Mouse (Mus musculus): ENCODE measurements around the gene Mgat4e.
"Not testable (repeated sequence)": the region's sequence is repeated elsewhere in the genome, so short reads cannot be mapped to it uniquely, and the experiment has no call there.

Gene Mgat4e

DNA sequence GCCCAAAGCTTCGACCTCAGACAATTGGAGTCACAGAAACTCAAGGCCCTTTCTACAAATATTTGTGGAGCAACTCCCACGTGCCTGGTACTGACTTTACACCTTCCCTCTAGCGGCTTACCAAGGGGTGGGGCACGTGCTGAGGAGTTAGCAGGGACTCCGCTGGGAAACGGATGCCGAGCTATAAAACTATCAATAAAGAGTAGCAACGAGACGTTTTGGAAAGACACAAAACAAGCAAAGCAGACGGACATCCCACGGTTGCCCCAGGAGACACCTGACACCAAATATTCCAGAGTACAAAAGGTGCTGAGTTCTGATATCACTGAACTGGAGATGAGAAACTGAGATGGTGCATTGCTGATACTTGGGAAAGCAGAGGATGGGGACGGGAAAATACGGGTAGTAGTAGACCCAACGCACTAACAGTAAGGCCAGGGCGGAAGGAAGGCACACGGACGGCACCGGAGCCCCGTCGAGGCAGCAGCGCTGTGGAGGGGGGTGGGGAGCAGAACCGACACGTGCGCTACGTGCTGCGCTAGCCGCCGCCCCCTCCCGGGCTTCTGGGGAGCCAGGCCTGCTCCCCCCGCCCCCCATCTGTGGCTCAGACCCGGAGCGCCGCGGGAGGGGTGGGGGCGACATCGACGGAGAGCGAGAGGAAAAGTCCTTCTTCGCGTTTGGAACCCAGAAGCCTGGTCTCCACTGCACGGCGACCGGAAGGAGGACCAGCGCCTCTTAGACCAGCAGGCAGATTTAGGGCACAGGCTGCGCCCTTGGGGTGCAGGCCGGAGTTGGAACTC is 6.6 kb upstream of the Mgat4e start:
- no peak for DNase-seq (ENCODE audit: low read depth)

DNA sequence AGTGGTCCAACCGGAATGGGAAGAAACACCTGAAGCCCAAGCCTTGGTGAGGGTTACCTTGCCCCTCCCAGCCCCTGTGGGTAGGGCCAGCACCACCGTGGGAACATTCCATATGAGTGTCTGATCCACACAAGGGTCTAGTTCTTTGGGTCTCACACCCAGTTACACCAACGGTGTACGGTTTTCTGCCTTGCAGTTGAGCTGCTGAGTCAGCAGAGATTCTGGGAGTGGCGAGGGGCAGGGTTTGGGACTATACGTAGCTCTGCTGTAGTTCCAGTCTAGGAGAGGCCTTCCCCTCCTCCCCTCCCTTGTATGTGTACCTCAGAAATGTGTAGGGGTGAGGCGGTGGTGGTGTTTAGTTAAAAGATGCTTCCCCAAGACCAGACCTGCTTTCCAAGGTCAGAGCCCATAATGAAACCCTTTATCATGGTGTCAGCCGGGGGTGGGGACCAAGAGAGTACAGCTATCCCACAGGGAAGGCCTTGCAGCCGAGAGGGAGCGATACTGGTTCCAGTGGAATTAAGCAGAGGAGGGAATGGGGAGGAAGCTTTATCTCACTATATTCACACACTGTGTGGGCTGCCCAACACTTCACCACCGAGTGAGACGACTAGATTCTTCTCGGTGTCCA is 5.9 kb upstream of the Mgat4e start:
- DNase-seq (ENCODE audit: low read depth) = no peak

DNA sequence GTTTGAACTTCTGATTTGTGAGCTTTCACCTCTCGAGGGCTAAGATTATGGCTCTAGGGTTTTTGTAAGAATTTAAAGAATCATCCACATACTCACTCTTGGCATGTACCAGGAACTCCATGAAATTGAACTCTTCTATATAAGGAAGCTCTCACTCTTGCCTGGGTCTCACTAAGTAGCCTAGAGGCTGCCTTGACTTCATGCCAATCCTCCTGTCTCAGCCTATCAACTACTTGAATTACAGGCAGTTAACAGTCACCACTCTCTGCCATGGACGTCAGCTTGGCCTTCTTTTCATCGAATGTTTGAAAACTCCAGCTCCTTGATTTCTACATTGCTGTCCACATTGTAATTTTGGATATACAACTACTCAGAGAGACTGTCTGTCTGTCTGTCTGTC is 2.9 kb upstream of the Mgat4e start:
- no peak for DNase-seq (ENCODE audit: low read depth)

DNA sequence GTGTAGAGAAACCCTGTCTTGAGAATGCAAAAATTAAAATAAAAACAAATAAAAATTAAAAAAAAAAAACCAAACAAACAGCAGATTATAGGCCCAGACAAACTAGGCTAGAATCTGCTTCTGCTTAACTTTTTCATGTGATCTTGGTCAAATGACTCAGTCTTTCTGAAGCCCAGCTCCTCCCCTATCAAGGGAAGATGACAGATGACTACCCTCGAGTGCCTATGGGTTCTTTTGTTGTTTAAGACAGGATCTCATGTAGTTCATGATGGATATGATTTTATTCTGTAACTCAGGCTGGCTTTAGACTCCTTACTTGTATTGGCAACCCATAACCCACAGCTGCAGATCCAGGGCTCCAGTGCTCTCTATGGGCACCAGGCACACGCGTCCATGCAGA is 2.4 kb upstream of the Mgat4e start:
- DNase-seq (ENCODE audit: low read depth) = no peak

DNA sequence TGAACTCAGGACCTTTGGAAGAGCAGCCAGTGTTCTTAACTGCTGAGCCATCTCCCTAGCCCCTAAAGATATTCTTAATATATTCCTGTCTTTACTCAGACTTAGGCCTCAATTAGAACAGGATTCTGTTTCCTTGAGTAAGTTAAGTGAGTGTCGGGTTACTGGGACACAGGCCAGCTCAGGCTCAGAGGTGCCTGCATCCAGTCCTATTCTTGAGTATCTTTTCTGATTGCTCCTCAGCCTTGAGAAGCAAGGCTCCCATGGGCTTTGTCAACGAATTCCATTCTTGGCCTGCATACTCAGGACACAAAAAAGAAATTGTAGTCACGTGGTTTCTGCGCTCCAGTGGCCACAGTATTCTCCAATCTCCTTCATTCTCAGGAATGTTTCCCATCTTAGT is 1.3 kb downstream of the Mgat4e start:
- no peak for DNase-seq (ENCODE audit: low read depth)

DNA sequence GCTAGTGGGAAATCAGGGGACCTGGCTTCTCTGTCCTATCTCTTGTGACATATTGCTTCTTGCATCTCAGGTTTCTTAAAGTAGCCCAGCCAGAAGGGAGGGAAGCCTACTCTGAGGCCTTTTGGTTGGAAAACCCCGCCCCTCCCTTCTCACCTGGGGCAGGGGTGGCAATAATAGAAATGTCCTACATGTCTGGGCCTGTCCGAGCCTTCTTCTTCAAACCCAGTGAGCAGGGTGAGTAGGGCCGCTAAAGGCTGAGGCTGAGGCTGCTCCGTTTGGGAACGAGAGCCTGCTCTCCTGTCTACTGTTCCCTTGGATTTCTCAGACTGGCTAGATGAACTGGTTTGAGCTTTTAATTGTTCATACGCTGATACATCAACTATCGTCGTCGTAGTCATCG is 8.9 kb downstream of the Mgat4e start:
- DNase-seq (ENCODE audit: low read depth) = no peak

DNA sequence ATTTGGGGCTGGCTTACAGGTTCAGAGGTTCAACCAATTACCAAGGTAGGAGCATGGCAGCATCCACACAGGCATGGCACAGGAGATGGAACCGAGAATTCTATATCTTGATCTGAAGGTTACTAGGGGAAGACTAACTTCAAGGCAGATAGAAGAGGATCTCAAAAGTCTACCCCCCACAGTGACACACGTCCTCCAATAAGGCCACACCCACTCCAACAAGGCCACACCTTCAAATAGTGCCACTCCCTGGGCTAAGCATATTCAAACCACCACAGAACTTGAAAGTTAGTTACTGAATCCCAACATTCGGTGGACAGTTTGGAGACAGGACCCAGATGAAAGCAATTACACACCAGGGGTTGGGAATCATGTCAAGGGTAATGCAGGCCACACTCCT is 14.0 kb downstream of the Mgat4e start:
- no peak for DNase-seq (ENCODE audit: low read depth)

DNA sequence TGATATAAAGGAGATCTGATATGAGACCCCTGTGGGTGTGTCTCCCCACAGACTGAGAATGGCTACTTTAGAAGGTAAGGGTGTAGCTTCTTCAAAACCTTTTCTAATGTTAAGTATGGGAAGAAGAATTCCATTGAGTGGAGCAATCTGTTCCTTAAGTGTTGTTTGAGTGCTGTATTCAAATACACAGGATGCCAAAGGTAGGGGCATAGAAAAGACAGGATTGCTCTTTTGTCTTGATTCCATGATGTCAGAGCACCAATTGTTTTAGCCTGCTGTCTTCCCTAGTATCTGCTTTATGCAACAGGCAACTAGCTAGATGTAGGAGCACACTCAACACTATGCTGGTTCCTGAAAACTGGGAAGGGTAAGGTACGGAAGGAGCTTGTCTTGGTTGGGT is 14.4 kb downstream of the Mgat4e start:
- DNase-seq (ENCODE audit: low read depth) = no peak

DNA sequence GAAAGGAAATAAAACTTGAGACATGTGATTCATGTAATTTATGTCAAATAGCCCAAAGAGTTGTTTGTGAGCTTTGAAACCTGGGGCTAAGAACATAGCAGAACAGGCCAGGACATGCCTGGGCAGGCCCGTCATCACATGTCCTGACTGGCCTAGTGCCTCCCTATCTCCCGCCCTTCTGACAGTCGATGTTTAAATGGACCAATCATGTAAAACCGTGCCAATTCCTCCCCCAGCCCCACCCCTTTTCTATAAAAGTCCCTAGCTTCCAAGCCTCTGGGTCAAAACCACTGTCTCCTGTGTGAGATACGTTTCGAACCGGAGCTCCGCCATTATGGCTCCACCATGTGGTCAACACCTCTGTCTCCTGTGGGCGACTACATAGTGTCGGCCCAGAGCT is 15.8 kb downstream of the Mgat4e start:
- DNase-seq (ENCODE audit: low read depth) = not testable (repeated sequence)

DNA sequence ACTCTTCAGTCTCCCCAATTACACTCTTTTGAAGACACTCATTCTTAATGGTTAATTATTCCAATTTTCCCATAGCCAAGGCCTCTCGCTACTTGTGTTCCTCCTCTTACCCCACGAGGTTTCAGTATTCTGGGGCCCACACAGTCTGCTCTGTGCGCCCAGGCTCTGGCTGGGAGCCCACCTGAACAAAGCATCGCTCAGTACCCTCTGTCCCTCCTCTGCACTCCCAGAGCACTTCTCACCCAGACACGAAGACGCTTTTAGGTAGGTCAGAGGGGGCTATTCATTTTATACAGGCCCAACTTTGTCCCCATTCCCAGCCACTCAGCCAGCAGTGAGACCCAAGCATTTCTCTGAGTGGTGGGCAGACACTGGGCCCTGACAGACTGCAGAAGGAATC is 18.9 kb downstream of the Mgat4e start:
- no peak for DNase-seq (ENCODE audit: low read depth)

DNA sequence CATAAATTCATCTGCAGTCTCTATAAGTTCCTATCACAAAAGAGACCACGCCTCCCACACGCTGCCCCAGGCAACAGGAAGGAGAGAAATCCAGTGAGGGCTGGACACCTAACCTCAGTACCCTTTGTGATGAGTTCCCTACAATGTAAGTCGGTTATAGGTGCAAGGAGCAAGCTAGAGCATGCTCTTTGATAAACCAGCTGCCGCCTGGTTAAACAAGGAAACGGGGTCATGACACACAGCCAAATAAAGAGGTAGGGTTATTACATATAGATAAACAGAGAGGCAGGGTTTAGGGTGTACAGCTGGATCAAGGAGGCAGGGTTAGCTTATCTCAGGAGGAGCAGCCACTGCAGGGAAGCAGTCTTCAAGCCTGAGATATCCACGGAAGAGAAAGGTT is 22.7 kb downstream of the Mgat4e start:
- DNase-seq (ENCODE audit: low read depth) = no peak

DNA sequence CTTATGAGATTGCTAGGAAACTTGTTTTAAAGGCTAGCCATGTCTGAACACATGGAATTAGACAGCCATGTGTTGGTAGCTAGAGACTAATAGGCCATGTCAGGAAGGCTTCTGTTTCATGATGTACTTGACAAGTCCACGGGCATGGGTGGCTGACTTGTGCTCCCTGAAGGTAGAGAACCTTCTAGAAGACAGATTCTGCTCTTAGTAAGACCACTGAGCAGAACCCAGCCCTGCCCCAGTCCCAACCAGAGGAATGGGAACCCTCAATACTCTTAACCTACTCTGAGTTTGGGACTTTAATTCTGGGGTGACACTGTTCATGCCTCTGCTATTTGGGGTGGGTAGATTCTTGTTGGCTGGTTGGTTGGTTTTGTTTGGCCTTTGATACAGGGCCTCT is 24.5 kb downstream of the Mgat4e start:
- no peak for DNase-seq (ENCODE audit: low read depth)

DNA sequence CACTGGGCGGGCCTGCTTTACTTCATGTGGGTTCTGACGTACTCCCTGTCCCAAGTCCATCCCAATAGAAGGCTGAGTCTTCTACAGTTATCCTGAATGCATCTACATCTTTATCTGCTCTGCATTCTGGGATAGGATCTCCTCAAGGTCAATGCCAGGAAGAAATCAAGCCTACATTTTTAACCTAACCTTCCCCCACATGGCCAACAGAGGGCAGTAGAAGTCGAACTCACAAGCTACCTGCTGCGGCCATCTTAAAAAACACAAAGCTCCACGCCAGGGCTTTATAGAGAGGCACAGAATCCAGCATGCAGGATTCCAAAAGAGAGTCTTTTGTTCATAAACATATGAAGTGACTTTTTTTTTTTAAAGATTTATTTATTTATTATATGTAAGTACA is 25.1 kb downstream of the Mgat4e start:
- no peak for DNase-seq (ENCODE audit: low read depth)

DNA sequence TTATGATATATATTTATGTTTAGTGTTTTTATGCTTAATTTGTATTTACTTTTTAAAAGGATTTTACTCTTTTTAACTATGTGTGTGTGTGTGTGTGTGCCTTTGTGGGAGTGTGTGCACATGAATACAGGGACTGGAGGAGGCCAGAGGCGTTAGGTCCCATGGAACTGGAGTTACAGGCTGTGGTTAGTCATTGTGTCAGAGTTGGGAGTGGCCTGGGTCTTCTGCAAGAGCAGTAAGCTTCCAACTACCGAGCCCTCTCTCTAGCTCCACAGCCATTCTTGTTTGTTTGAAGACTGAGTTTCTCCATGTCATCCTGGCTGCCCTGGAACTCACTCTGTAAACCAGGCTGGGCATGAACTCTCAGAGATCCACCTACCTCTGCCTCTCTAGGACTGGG is 27.2 kb downstream of the Mgat4e start:
- DNase-seq (ENCODE audit: low read depth) = no peak

DNA sequence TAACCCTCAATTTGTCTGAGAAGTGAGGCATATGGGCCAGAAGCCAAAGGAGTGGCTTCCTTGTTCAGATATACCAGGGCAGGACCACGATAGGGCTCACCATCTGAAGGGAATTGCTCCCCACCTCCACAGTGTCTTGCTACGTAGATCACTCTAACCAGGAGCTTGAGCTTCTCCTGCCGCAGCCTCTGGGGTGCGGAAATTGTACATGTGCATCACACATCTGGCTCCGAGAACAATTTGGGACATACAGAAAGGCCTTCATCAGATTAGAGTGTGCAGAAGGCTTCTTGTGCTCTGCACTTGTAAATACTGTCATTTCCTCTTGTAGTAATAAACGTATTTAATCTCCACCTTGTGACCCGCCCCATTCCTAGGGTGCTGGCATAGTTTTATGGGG is 28.3 kb downstream of the Mgat4e start:
- DNase-seq (ENCODE audit: low read depth) = no peak

DNA sequence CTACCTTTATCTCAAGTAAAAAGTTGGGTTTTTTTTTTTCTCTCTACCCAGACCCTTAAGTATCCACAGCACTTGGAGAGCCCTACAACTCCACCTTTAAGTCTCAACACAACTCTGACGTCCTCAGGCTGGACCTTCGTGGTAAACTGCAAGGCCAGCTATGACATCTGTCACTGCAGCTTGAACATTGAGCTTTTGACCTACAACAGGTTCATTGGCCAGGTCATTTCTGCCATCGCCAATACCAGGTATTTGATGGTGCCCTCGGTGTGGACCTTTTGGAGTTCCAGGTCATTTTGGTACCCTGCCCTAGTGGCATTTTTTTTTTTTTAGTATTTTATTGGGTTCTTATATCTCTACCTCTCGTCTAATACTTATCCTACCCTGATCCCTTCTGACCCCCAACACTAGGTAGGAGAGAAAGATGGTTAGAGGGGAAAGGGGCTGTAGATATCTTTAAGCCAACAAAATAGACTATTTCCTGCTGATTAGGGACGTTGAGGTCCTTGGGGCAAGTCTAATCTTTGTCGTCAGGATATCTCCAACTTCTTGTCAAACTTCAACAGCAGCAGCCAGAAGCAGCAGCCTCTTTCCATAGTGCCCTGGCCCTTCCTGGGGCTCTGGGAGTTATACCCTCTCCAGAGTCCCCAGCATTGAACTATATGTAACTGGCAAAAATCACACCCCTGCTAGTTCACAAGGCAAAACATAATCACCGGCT is 29.3 kb downstream of the Mgat4e start:
- no peak for DNase-seq (ENCODE audit: low read depth)

DNA sequence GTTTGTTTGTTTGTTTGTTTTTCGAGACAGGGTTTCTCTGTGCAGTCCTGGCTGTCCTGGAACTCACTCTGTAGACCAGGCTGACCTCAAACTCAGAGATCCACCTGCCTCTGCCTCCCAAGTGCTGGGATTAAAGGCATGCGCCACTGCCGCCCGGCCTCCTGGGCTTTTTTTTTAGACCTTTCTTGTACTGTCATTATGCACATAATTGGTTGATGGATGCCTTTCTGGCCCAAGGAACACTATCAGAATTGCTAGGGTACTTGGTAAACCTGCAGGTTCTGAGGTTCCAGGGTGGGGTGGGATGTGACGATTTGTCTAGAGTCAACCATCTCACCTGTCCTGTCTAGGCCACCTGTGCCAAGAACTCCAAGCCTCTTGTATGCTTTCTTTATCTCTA is 30.3 kb downstream of the Mgat4e start:
- DNase-seq (ENCODE audit: low read depth) = not testable (repeated sequence)

DNA sequence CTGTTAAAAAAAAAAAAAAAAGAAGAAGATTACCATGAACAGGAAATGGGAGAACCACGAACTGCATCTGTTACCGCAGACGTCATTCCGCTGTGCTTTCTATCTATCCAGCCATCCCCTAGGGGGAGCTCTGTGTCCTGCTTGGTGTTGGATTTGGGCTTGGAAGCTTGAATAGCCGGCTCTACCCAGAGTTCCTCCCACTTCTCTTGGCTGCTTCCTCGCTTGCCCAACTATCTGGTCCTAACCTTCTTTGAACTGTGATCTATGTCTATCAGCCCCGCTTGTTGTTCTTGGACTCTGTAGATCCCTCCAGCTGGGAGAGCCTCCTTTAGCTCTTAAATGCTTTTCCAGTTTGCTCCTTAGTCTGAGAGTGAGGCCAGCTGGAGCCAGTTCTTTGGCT is 30.8 kb downstream of the Mgat4e start:
- peak; percentile 89 for DNase-seq (ENCODE audit: low read depth)

DNA sequence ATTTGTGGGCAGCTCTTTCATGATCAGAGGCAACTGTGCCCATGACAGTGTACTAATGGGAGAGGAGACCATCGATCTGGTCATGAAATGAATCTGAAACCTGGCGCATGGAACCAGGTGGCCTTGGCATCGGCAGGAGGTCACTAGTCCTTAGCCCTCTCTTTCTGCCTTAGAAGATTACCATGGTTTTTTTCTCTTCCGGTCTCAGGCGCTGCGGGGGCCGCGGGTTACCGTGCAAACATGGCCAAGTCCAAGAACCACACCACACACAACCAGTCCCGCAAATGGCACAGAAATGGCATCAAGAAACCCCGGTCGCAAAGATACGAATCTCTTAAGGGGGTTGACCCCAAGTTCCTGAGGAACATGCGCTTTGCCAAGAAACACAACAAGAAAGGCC is 31.6 kb downstream of the Mgat4e start:
- DNase-seq (ENCODE audit: low read depth) = not testable (repeated sequence)

DNA sequence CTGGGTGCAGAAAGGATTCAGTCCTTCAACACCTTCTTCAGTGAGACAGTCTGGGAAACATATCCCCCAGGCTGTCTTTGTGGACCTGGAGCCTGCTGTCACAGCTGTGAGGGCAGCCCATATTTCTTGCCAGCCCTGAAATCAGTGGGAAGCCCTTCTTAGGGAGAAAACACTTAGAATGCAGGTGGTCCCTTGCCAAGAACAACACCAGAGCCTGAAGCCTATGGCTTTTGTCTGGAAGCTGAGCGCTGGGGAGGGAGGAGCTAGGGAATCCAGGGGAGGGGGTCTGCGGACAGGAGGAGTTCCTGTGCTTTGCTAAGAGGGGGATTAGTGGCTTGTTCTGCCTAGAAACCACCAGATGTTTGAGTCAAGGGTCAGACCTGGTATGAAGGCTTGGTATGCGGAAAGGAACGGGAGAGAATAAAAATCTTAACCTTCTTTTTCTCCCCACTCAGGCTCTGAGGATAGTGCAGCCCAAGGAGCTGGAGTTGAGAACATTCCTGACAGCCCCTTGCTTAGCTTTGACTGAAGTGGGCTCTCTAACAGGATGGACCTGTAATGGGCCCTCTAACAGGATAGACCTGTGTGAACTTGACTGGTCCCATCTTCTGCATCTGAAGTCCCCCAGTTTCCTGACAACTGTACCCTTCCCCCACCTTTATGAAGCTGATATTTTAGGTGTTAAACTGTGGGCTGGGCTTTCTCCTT is 32.8 kb downstream of the Mgat4e start:
- DNase-seq (ENCODE audit: low read depth) = no peak

DNA sequence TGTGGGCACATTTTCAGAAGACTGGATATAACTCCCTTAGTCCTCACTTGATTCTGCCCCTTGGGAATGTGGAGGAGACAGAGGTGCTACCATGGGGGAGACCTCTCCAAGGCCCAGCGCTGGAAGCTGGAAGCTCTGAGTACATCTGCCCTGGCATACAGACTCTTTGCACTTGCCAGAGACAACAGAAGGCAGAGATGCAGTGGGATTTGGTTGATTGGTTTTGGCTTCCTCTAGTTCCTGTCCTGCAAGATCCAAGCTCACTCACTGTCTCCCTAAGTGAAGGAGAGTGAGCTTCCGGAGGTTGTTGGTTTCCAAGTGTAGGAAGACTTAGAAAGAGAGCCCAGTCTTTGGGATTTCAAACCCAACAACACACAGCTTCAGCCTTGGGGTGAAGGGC is 33.6 kb downstream of the Mgat4e start:
- DNase-seq (ENCODE audit: low read depth) = no peak

DNA sequence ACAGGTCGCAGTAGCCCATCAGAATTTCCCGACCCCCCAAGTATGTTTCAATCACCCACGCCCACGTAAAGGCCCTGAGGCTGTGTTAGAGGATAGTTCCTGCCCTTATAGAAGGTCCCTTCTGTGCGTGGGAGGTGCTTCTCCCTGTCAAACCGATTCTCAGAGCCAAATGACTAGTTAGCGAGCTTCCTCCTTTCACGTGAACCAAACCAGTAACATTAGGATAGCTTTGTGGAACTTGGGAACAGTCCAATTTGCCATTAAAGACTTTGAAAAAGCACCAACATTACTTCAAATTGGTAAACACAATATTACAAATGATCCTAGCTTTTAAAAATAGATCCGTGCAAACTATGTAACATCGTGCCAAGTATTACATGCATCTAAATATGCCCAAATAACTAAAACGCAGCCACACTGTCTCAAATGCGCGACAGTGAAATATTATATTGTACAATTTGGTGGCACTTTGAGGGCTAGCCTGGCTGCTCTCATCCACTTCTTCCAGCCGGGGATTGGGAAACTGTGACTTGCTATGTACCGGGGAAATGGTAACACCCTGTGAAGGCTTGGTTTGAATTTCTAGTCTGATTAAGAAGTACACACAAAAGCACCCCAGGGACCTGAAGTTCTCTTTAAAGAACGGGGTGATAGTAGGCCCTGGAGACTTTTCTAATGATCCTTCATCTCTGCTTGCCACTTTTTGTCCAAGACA is 35.4 kb downstream of the Mgat4e start:
- no peak for DNase-seq (ENCODE audit: low read depth)
